Mouse (Mus musculus) lung, postnatal 36 days (tissue): ENCODE data around the gene Fam49a.

Experiments used
- DNase-seq: peaks from one replicate; pipeline ENCODE4 v3.0.0; 2022; ENCODE audit warnings: mixed read lengths

Gene Fam49a

DNA sequence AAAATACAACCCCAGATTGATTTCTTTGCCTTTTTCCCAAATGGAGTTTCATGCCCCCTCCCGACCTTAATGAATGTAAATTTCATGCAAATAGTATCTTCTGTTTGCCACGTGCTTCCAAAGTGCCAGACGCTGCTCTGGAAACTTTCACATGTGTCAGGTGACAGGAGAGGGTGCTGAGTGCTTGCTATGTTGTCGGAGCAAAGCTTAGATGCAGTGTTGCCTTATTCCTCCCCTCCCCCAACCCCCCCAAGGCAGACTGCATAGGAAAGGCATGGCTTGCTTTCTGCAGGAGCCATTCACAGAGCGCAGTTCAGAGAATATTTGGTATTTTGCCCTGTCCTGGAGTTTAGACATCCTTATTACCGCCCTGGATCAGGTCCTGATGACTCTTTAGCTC is 12.2 kb downstream of the Fam49a start:
- DNase-seq = no peak

DNA sequence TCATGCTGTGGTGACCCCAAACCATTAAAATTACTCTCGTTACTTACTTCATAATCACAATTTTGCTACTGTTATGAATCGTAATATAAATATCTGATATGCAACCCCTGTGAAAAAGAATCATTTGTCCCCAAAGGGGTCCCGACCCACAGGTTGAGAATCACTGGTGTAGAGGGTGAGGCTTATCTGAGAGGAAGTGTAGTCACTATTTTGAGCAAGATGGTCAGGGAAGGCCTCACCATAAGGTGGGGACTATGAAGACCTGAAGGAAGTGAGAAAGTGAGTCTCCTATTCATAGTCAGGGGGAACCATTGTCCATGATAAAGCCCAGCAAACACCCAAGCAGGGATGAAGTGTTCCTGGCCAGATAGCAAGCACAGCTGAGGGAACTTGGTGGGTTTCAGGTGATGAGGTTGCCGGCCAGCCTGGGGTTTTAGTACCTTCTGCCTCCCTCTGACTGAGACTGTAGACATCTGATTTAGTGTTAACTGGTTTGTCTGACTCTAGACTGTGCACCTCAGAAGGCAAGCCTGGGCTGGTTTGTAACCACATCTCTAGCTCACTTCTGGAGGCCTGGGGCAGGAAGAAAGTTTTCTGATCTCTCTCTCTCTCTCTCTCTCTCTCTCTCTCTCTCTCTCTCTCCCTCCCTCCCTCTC is 13.3 kb downstream of the Fam49a start:
- DNase-seq = no peak

DNA sequence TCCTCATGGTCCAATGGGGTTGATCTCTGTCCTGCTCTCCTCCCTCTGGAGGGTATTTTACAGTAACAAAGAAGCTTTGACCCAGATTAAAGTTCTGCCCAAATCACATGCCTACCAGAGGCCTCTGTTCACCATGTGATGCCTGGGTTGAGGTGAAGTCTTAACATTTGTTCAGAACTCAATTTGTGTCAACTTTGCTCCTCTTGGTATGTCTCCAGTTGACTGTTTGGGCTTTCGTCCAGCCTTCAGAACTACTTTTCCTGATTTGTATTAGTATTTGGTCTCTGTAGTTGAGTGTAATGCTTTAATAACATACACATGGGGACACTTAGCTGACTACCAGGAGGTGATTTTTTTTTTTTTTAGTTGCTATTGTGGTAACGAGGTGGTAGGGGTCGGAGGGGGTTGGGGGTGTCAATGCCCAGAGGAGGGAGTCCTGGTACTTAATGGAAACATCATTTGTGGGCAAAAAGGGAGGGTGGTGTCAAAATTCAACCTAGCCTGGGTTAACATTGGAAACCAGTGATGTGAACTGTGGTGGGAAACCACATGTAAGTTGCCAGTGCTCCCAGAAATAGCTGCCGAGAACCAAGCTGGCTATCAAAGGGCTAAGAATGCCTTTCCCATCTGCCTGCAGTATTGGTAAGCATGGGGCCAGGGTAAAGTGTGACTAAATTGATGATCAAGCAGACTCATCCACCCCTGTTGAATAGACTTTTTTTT is 16.0 kb downstream of the Fam49a start:
- no peak for DNase-seq

DNA sequence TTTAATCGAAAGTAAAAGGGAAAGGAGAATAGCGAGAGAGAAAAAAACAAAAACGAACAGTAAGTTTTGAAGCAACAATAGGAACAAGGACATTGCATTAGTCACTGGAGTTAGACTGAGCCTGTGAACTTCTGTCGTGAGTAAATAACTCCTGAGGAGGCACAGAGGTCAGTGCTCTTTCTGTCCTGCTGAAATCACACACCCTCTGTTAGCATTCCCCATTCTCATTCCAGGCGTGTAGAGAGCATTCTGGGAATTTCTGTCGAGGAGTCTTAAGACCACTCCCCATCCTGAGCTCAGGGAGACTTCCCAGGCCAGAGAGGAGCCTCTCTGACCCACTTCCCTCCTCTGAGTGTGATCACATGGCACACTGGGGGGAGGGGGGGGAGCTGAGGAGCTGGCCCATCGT is 16.5 kb downstream of the Fam49a start:
- peak; percentile 56 for DNase-seq

DNA sequence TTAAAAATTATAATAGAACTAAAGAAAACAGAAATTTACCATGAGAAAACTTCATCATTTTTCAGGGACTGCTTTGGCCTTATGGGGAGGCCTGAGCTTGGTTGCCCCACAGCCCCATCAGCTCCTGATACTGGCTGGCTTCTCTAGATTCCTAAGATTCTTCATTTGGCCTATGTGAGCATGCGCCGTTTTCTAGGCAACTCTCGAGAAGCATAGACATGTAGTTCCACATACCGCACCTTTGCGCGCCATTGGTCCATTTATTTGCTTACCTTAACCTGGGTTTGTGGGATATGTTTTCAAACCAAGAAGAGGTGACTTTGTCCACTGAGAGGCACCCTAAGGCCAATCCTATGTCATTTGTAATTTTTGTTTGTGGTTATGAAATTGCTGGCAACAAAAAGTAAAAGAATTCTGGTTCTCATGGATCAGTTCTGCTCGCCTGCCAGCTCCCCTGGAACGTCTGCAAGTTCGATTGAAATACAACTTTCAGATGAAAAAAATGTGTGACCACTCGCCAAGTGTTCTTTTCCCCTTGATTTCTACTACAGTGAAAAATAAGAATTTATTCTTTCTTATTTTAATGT is 21.9 kb downstream of the Fam49a start:
- DNase-seq = peak; percentile 63

DNA sequence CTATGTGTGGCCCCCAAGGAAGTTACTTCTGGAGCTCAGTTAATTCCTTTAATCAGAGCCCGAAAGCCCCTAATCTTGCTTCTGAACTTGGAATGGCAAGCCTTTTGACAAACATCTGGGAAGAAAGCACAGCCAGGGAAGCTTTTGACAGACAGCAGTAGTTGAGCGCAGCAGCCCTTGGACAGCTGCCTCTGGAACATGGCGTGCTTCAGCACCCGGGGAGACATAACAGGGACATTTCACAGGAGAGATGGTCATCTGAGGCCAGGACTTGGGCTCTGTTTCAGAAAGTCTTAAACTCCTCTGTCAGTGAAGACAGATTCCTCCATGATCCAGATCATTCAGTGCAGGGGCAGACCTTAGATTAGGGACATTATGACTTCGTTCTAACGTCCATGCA is 22.6 kb downstream of the Fam49a start:
- peak; percentile 74 for DNase-seq

DNA sequence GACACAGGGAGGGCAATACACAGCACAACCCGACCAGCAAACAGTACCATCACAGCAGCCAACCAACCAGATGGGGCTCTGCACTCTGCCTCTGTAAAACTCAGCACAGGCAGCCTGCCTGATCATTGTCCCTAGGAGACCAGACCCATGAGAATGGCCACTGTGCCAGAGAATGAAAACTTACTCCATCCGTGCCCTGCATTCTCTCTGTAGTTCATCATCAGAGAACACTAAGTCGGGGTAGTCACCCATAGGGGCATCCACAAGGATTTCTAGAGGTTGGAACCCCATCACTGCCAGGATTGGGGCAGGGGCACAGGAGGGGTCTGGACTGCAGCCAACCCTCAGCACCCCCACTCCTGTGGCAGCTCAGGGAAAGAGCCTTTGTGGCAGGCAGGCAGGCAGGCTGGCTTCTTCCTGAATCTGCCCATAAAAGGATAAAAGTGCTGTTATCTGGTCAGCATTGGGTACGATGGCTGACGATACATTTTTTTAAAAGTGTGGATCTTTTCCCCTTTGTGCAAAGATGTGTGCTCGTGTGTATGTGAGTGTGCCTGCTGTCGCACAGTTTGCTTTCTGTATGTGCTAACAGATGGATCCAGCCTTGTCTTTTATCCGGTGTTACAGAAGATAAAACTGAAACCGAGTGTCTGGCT is 25.3 kb downstream of the Fam49a start:
- DNase-seq = no peak

DNA sequence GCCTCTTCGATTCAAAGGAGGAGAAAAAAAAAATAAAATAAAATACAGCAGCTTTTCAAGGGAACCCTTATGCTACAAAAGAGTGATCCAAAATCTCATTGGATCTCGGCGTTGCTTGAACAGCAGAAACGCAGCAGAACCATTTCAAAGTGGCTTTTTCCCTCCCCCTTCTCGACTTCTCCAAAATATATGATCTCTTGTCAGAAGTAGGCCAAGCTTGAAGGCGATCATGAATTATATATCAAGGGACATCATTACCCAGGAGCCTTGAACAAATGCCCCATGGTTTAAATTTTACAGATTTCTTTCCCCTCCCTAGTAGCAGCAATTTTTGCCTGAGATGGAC is 25.8 kb downstream of the Fam49a start:
- DNase-seq = no peak

DNA sequence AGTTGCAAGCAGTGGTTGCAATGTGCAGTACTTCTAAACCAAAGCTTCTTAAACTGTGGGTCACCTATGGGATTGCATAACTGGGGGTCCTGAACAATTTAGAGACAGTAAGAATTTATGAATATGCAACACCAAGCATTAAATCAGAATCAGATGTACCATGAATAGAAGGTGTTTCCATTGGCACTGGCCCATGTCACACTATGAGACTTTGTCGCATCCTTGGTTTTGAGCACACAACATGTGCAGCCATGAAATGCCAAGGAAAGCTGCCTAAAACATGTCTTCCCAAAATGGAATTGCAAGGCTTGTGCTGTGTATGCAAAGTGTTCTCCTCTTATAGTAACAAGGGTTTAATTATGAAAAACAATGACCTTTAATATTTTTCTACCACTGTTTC is 26.6 kb downstream of the Fam49a start:
- DNase-seq = no peak

DNA sequence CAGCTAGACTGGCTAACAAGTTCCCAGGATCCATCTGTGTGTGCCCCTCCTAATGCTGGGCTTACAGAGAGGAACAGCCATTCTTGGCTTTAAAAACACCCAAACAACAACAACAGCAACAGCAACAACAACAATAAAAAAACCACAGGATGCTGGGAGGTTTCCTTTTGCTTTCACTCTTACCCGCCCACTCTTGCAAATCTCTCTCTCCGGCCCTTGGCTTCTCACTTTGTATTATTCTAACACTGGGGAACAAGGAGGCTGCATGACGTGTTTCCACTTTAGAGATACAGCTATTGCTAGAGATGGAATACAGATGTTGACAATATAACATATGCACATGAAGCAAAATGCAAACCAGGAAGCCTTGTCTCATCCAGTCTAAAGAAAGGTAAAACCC is 27.7 kb downstream of the Fam49a start:
- no peak for DNase-seq

DNA sequence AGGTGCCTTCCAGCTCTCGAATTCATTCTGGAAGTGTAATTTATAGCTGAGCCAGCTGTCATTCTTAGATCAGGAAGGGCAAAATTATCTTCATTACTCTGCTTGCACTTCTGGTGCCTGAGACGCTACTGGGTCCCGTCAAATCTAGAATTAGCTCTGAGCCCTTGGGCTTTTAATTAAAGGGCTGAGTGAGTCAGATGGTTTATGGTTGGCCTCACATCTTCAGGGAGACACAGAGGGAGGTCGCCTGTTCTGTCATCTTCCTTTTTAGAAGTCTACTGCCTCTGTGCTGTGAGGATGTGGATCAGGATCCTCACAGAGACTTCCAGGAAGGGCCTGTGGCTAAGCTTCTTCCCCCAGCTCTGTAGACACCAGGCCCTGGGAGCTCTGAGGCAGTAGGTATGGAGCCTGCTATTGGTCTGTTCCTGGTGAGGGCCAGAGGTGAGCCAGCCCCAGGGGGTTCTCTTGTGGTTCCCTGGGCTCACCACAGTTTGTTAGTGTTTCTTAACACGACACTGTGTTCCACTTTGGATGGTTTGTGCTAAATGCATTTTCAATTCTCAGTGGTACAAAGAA is 30.2 kb downstream of the Fam49a start:
- DNase-seq = no peak

DNA sequence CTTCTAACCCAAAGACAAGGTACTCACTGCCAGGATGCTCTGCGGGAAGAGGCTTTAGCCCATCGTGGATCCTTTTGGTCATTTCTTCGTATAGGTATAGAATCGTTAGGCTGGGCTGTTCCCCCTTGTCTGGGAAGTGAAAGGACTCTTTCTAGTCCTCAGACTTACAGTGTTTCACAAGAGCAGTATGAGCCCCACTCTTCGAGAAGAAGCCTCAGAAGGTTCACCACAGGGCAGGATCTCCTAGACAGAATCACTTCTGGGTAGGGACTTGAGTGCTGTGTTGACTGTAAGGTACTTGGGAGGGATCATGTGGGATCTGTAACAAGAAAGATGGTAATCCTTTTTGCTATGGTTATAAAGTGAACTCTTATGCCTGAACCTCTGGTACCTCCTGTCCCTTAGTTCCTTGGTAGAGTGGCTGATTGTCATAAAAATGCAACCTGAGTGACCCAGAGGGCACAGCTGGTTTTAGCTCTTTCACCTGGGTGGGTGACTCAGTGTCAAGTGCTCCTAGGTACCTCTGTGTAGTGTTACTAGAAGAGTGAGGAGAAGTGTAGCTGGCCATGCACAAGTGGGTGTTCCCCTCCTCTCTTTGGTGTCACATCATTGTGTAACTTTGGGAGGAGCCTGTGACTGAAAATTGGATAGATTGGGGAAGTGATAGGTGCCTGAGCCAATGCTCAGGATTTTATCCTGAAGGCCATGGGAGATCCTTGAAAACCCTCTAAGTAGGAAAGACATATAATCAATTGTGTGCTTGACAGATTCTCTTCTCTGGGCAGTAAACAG is 32.6 kb downstream of the Fam49a start:
- peak; percentile 45 for DNase-seq

DNA sequence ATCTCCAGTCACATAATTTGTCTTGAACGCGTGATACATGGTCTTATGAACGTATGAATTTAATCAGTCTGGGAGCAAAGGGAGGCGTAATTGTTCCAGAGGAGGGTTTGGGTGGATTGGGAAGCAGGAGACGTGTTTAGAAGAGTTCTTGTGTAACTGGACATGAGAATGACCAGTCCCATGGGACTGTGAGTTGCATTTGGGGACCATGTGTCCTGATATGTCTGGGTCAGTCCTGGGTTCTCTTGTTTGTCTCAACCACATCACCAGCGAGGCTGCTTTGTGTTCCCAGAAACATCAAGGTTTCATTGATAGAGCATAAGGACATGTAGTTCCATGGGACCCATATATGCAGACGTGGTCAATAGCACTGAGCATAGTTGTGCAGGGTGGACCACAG is 36.5 kb downstream of the Fam49a start:
- DNase-seq = no peak

DNA sequence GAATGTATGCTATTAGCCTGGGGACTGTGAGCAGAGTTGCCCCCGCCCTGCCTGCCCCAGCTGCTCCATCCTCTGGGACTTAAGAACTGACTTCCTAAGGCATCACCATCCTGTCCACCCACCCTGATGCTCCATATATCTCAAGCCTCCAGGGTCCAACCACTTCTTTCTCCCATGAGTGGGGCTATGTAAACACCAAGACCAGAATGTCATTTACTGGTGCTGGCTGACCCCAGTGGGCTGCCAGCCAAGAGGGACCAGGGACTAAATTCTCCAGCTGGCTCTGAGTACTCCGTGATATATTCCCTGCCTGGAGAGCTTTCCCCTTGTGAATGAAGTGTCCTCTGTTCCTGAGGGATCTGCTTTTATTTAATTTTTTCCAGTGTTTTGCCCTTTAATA is 37.4 kb downstream of the Fam49a start:
- DNase-seq = peak; percentile 41

DNA sequence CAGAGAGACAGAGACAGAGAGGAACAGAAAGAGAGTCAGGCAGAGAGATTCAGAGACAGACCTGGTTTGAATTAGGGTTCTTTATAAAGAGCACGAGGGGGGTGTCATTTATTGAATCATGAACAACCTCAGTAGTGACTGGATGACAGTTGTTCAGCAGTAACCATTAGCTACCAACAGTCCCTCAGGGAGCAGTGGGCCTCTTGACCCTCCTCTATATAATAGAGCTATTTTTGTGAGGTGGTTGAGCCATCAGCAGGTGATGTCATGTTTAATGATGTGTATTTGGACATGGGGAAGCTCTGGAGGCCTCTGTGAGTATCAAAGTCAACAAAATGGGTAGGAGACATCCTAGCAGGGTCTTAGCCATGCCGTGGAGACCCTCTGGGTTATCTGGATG is 39.2 kb downstream of the Fam49a start:
- no peak for DNase-seq

DNA sequence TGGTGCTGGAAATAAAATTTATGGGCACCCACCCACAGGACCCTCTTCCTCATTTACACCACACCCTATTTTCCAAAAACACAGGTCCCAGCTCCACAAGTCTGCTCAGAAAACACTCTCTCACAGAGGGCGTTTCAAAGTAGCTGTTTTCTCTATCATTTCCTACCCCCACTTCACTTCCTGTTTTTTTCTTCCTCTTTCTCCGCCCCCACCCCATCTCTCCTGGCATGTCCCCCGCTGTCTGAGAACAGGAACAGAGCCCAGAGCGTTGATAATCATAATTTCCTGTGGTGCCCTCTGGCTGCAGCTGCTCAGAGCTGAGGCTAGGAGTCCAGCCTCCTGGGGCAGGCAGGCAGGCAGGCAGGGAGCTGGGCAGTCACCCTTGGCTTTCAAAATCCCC is 39.9 kb downstream of the Fam49a start:
- DNase-seq = peak; percentile 86

DNA sequence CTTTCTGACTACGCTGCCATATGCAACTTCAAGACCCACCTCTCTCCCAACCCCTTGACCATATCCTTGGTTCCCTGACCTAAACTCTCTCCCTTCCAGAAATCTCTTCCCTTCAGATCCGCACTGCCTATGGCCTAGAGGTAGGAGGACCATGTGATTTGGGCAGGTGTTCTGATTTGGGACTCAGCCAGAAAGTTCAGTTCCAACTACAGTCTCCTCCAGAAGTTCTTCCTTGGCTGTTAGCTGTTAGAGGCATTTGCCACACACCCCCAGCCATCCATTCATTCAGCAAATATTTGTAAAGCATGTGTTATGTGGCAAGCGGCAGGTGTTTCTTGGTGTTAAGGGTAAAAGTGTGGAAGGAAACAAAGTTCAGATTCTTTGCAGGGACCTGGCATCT is 44.3 kb downstream of the Fam49a start:
- DNase-seq = no peak

DNA sequence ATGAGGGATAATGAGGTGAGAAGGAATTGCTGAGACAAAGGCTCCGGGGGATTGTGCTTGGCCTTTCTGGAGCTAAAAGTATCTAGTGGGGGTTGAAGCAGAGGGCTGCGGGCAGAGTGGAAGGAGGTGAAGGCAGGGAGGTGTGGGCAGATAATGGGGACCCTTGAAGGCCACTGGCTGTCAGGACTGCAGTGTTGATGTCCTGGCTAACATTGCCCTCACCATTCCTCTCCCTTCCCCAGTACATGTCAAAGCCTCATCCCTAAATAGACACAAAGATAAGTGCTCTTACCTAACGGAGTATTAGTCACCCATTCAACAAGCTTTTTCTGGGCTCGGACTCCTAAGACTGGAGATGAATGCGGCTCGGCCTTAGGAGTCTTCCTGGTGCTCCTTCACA is 44.9 kb downstream of the Fam49a start:
- DNase-seq = no peak

DNA sequence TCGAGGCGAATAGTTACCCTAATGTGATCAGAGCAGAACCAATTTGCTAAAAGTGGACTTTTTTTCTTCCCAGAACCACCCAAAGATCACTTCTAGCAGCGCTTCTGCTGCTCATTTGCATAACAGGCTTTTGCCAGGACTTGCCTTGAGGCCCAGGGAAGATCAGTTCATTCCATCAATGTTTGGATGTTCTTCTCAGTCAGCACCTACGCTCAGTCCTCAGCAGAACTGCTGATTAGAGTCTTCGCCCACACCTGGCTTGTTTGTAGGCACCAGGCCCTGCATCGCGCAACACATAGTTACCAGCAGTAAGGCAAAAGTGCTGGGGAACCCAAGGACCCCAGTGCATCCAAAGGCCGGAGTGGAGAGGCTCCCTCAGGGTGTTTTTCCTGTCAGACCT is 45.3 kb downstream of the Fam49a start:
- no peak for DNase-seq

DNA sequence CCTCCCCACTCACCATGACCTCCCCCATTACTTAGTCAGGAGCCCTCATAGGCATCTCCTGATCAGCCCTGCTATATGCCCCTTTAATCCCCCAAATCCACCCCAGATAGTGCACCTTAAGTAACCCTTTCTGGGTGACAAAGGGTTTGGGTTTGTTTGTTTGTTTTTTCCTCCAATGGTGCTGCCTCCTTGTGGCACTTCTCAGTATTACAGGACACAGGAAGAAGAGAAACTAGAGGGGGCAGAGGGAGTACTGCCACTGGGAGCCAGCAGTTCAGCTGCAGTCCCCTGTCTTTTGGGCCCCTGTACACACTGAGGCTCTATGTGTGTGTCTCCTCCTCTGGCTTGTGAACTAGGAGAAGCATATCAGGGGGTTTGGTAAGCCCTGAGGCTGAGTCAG is 51.5 kb downstream of the Fam49a start:
- DNase-seq = peak; percentile 47

DNA sequence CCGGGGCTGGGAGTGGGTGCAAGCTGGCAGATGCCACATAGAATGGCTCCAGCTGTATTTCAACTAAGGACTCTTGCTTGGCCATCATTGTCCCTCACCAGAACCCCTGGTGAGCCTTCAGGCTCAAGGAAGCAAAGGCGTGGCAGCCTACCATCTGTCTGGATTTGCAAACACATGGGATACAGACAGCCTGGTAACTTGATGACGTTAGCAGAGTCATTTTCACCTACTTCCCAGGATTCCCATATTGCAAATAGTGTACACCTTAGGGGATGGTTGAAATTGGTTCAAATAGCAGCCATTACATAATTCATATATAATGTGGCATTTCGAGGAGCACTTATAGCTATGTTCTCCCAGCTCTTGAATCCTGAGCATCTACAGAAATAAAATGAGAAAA is 52.0 kb downstream of the Fam49a start:
- DNase-seq = no peak

DNA sequence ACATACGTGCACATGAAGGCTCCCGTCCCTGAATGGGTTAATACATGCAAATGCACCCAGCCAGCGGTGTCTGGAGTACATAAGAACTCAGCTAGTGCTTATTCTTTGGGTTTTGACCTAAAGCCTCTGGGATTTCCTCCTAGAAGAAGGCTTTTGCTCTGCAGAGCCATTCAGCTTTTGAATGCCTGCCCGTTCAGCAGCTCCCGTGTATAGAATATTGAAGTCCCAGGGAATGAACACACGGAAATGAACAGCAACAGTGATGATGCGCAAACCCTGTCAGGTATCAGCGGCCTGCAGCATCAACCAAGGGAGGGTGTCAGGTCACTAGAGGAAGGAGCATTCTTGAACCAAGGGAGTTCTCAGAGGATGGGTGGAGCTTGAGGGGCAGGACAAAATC is 52.4 kb downstream of the Fam49a start:
- no peak for DNase-seq

DNA sequence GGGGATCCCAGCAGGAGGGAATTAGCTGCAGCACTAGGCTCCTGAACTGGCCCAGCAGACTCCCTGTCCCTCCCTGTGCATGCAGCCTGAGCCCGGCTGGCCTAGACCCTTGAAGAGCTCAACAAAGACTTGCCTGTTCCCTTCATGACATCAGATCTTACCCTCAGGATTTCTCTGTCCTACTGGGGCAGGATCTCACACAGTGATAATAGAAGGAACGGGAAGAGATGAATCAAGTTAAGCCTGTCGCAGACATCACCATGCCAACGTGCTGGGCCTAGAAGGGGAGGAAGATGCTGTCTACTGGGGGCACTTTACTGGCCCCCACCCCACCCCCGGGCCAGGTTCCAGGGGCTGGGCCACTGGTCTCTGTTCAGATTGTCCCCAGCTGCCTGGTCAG is 53.1 kb downstream of the Fam49a start:
- peak; percentile 19 for DNase-seq
